Mouse (Mus musculus) myocyte (in vitro differentiated cells): ENCODE results near the gene Mcf2l. TPM values are rescaled to one million over a fixed set of nuclear protein-coding genes. Genes with fewer than 3 reads are reported as not detected.

ENCODE experiments used
- H3K27me3 ChIP-seq: one replicate; pipeline ENCODE4 v1.6.1; 2011; ENCODE audit not compliant: control insufficient read depth, insufficient read depth, insufficient read length
- H3K36me3 ChIP-seq: one replicate; pipeline ENCODE4 v1.6.1; 2011; ENCODE audit not compliant: control insufficient read depth, insufficient read depth
- H3K4me2 ChIP-seq: one replicate; pipeline ENCODE4 v1.6.1; 2011; ENCODE audit warnings: low read depth, control low read depth
- H3K4me3 ChIP-seq: one replicate; pipeline ENCODE4 v1.5.1; 2011; ENCODE audit warnings: mild to moderate bottlenecking, control low read depth, moderate library complexity
- H3K79me2 ChIP-seq: one replicate; pipeline ENCODE4 v1.6.1; 2011; ENCODE audit not compliant: control insufficient read depth, insufficient read depth
- H3ac ChIP-seq: one replicate; pipeline ENCODE4 v1.6.1; 2011; ENCODE audit not compliant: control insufficient read depth, insufficient read length
- CEBPB ChIP-seq: IDR thresholded peaks from 2 replicates; pipeline ENCODE4 v1.6.1; 2011; ENCODE audit warnings: mild to moderate bottlenecking, moderate library complexity; ENCODE audit not compliant: poor library complexity, insufficient read depth, severe bottlenecking
- E2F4 ChIP-seq: IDR thresholded peaks from one replicate; pipeline ENCODE4 v1.6.1; 2011; ENCODE audit warnings: mild to moderate bottlenecking, control low read depth, moderate library complexity; ENCODE audit not compliant: insufficient read depth
- MAX ChIP-seq: IDR thresholded peaks from one replicate; pipeline ENCODE4 v1.6.1; 2011; ENCODE audit warnings: low read depth, mild to moderate bottlenecking, control low read depth
- MYOD1 ChIP-seq, 3 experiments: IDR thresholded peaks; one replicate each; pipeline ENCODE4 v1.6.1; 2011; ENCODE audit warnings: control low read depth in 2 of 3, low read depth in 2 of 3, mild to moderate bottlenecking in 2 of 3, moderate library complexity in 1 of 3; ENCODE audit not compliant: insufficient read length in 2 of 3, control insufficient read depth in 1 of 3
- MYOG ChIP-seq, 3 experiments: IDR thresholded peaks; one replicate each; pipeline ENCODE4 v1.6.1; 2011; ENCODE audit warnings: control low read depth in 2 of 3, low read depth in 2 of 3, mild to moderate bottlenecking in 2 of 3; ENCODE audit not compliant: insufficient read length in 2 of 3, control insufficient read depth in 1 of 3, insufficient read depth in 1 of 3
- POLR2A ChIP-seq: IDR thresholded peaks from one replicate; pipeline ENCODE4 v1.6.1; 2011; ENCODE audit warnings: low read depth, mild to moderate bottlenecking, control low read depth, moderate library complexity; ENCODE audit not compliant: insufficient read length
- POLR2AphosphoS2 ChIP-seq: IDR thresholded peaks from one replicate; pipeline ENCODE4 v1.6.1; 2011; ENCODE audit warnings: low read depth, control low read depth; ENCODE audit not compliant: insufficient read length
- REST ChIP-seq: IDR thresholded peaks from one replicate; pipeline ENCODE4 v1.6.1; 2011; ENCODE audit warnings: mild to moderate bottlenecking, control low read depth, moderate library complexity; ENCODE audit not compliant: insufficient read depth, insufficient read length
- SRF ChIP-seq: IDR thresholded peaks from one replicate; pipeline ENCODE4 v1.6.1; 2011; ENCODE audit warnings: low read depth; ENCODE audit not compliant: control insufficient read depth, insufficient read length
- TCF12 ChIP-seq: IDR thresholded peaks from one replicate; pipeline ENCODE4 v1.6.1; 2011; ENCODE audit warnings: mild to moderate bottlenecking, control low read depth; ENCODE audit not compliant: poor library complexity, insufficient read depth, severe bottlenecking
- TCF3 ChIP-seq: IDR thresholded peaks from one replicate; pipeline ENCODE4 v1.6.1; 2011; ENCODE audit warnings: low read depth, control low read depth; ENCODE audit not compliant: insufficient read length
- USF1 ChIP-seq: IDR thresholded peaks from one replicate; pipeline ENCODE4 v1.6.1; 2011; ENCODE audit warnings: low read depth, mild to moderate bottlenecking, control low read depth, moderate library complexity
- polyA plus RNA-seq: library from polyadenylated mRNA; unstranded; fragments of >200 nt; fragmentation: generic; extraction: Trizol; gene quantifications from one replicate; pipeline ENCODE4 v1.2.1, GENCODE M21; 2012; ENCODE audit warnings: missing spikeins

The Mcf2l gene
- polyA plus RNA-seq, 1 experiment = 1.2 TPM

GRCm38 (mm10) chr8:12998331-12998730 lies 124.7 kb downstream of the Mcf2l start:
- Histone ChIP-seq H3K27me3 (no peaks in the 10 kb centered on the region), H3K4me3 (no peak overlapping the region), H3K36me3 (no peaks in the 10 kb centered on the region), H3K79me2 (no peaks in the 10 kb centered on the region), H3K4me2 (no peak overlapping the region), H3ac (no peak overlapping the region)
- TF ChIP-seq CEBPB (no peak), E2F4 (no peak), USF1 (no peak), SRF (no peak), REST (no peak)

DNA sequence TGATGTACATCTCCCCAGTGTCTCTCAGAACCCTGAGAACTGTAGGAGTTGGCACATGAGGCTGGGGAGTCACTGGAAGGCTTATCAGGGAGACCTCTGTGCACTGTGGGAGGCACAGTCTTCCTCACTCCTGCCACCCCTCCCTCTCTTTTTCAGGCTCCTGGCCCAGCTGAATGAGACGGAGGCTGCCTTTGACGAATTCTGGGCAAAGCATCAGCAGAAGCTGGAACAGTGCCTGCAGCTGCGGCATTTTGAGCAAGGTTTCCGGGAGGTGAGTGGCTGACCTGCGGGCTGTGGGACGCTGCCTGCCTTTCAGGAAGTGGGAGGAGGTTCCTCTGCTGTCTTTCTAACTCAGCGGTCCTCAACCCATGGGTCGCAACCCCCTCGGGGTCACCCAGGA lies 126.2 kb downstream of the Mcf2l start:
- Histone ChIP-seq H3K79me2 (no peaks in the 10 kb centered on the region), H3K4me2 (no peak overlapping the region), H3K4me3 (no peak overlapping the region), H3ac (no peak overlapping the region), H3K27me3 (no peaks in the 10 kb centered on the region), H3K36me3 (no peaks in the 10 kb centered on the region)
- no peak for TF ChIP-seq TCF12
- no peak for TF ChIP-seq MAX
- no peak for TF ChIP-seq MYOD1 (IDR thresholded peaks at IDR 0.05; ENCODE audit: control insufficient read depth in 1 of 3, insufficient read length in 2 of 3, low read depth in 2 of 3)
- TF ChIP-seq TCF3 = no peak
- no peak for TF ChIP-seq E2F4
- no peak for TF ChIP-seq REST
- TF ChIP-seq POLR2A = no peak
- TF ChIP-seq SRF = no peak
- TF ChIP-seq POLR2AphosphoS2 = no peak
- no peak for TF ChIP-seq USF1
- TF ChIP-seq CEBPB = no peak
- TF ChIP-seq MYOG (IDR thresholded peaks at IDR 0.05; ENCODE audit: control insufficient read depth in 1 of 3, insufficient read depth in 1 of 3, insufficient read length in 2 of 3, low read depth in 2 of 3) = no peak

DNA sequence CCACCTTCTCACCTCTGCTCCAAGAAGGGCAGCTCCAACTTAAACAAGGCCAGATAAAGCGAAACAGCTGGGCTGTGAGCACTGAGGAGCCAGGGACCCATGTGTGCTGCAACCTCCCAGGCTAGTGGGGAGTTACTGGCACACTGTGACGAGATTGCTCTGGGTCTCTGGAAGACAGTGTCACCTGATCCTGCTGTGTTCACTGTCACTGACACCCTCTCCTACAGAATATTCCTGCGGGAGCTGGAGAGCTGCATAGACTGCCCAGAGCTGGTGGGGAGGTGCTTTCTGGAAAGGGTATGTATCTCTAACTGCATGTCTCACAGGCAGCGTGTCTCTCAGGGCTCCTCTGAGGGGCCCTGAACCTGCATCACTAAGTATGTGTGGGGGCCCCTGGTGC lies 133.9 kb downstream of the Mcf2l start:
- Histone ChIP-seq H3K79me2 (no peaks in the 10 kb centered on the region), H3ac (no peak overlapping the region), H3K27me3 (peaks cover 4% of the 10 kb centered on the region), H3K4me2 (no peak overlapping the region), H3K36me3 (no peaks in the 10 kb centered on the region), H3K4me3 (no peak overlapping the region)
- TF ChIP-seq SRF (no peak), CEBPB (no peak), POLR2A (no peak), E2F4 (no peak), MYOG (IDR thresholded peaks at IDR 0.05; ENCODE audit: control insufficient read depth in 1 of 3, insufficient read depth in 1 of 3, insufficient read length in 2 of 3, low read depth in 2 of 3) (no peak), MAX (no peak), MYOD1 (IDR thresholded peaks at IDR 0.05; ENCODE audit: control insufficient read depth in 1 of 3, insufficient read length in 2 of 3, low read depth in 2 of 3) (no peak), TCF3 (no peak)

DNA sequence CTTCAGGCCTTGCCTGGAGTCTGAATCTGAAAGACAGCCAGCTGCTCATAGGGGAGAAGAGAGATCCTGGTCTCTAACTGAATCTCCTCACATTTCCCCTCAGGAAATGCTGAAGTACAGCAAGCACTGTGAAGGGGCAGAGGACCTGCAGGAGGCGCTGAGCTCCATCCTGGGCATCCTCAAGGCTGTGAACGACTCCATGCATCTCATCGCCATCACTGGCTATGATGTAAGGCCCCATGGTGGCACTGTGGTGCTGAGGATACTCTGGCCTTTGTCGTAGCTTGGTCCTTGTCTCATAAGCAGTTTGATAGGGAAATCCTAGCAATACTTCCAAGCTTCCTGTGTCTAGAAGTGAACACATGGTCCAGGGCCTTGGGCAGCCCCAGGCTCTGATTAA lies 136.7 kb downstream of the Mcf2l start:
- no peak overlapping the region for H3K4me3 ChIP-seq
- no peaks in the 10 kb centered on the region for H3K36me3 ChIP-seq

GRCm38 (mm10) chr8:13019560-13019959 lies 146.0 kb downstream of the Mcf2l start:
- no peaks in the 10 kb centered on the region for H3K36me3 ChIP-seq
- no peak overlapping the region for H3K4me2 ChIP-seq
- no peak overlapping the region for H3K4me3 ChIP-seq
- peaks cover 33% of the 10 kb centered on the region for H3K27me3 ChIP-seq
- TF ChIP-seq TCF3 (no peak), POLR2A (no peak), POLR2AphosphoS2 (no peak), MYOD1 (IDR thresholded peaks at IDR 0.05; ENCODE audit: control insufficient read depth in 1 of 3, insufficient read length in 2 of 3, low read depth in 2 of 3) (no peak), E2F4 (no peak), TCF12 (no peak), REST (no peak), USF1 (no peak), CEBPB (no peak), MYOG (IDR thresholded peaks at IDR 0.05; ENCODE audit: control insufficient read depth in 1 of 3, insufficient read depth in 1 of 3, insufficient read length in 2 of 3, low read depth in 2 of 3) (no peak), SRF (no peak), MAX (no peak)
- H3K79me2 ChIP-seq = no peaks in the 10 kb centered on the region
- H3ac ChIP-seq = no peak overlapping the region

More for the DNA sequence above, 136.7 kb downstream of the Mcf2l start:
- TF ChIP-seq POLR2AphosphoS2 (no peak), TCF12 (no peak), SRF (no peak), CEBPB (no peak), POLR2A (no peak), MYOD1 (IDR thresholded peaks at IDR 0.05; ENCODE audit: control insufficient read depth in 1 of 3, insufficient read length in 2 of 3, low read depth in 2 of 3) (no peak), USF1 (no peak), MYOG (IDR thresholded peaks at IDR 0.05; ENCODE audit: control insufficient read depth in 1 of 3, insufficient read depth in 1 of 3, insufficient read length in 2 of 3, low read depth in 2 of 3) (no peak), REST (no peak), E2F4 (no peak), MAX (no peak), TCF3 (no peak)
- H3K27me3 ChIP-seq = peaks cover 10% of the 10 kb centered on the region
- H3K4me2 ChIP-seq = no peak overlapping the region
- H3K79me2 ChIP-seq = no peaks in the 10 kb centered on the region
- H3ac ChIP-seq = no peak overlapping the region
